Comparison of ENCODE assay signal across 28 mouse cellular contexts in genomic region chr14:105570156-105570555, GRCm38 (mm10).
"Had no signal": no experiment of that assay in that cellular context is flagged by ENCODE, and none has a peak within 500 bp of the region (broad histone marks: within the 10 kb centered on the region; RNA-seq: fewer than 3 reads in every experiment).

No protein-coding gene starts in this region.

- H3K27me3 ChIP-seq: embryonic facial prominence, embryonic 12.5 days; embryonic facial prominence, embryonic 15.5 days; forebrain, embryonic 15.5 days had no signal

- H3K36me3 ChIP-seq: embryonic facial prominence, embryonic 12.5 days; embryonic facial prominence, embryonic 13.5 days; embryonic facial prominence, embryonic 15.5 days; forebrain, embryonic 10.5 days; forebrain, embryonic 12.5 days; forebrain, embryonic 15.5 days had no signal

- ATAC-seq: forebrain, embryonic 13.5 days; forebrain, embryonic 14.5 days; forebrain, embryonic 15.5 days; forebrain, embryonic 16.5 days; forebrain, postnatal 0 days had no signal

- DNase-seq: cerebellum, adult 2 months; cerebellum, adult 8-10 months; cerebellum, adult 9-10 months; cerebellum, adult 9-11 months; cerebellum, postnatal 10 days; cerebellum, postnatal 14 days; cerebellum, postnatal 25 days; cerebellum, postnatal 36 days; embryo, embryonic 11 days; forebrain, postnatal 0 days; gastrocnemius, adult 2 months; gastrocnemius, postnatal 10 days; gastrocnemius, postnatal 14 days; gastrocnemius, postnatal 25 days; gastrocnemius, postnatal 36 days; heart, adult 11 months; heart, adult 18-20 months; heart, adult 2 months had no signal

- H3K4me2 ChIP-seq: embryonic facial prominence, embryonic 12.5 days; embryonic facial prominence, embryonic 13.5 days; embryonic facial prominence, embryonic 15.5 days; forebrain, embryonic 12.5 days; forebrain, embryonic 13.5 days; forebrain, embryonic 15.5 days had no signal

- H3K27ac ChIP-seq: embryonic facial prominence, embryonic 12.5 days; embryonic facial prominence, embryonic 13.5 days; embryonic facial prominence, embryonic 15.5 days; forebrain, embryonic 10.5 days; forebrain, embryonic 12.5 days; forebrain, embryonic 13.5 days; forebrain, embryonic 15.5 days; gastrocnemius, adult 2 months; heart, adult 2 months had no signal

- H3K9me3 ChIP-seq: embryonic facial prominence, embryonic 12.5 days; embryonic facial prominence, embryonic 13.5 days; embryonic facial prominence, embryonic 15.5 days; forebrain, embryonic 10.5 days; forebrain, embryonic 12.5 days; forebrain, embryonic 13.5 days; forebrain, embryonic 15.5 days had no signal

- H3K9ac ChIP-seq: embryonic facial prominence, embryonic 12.5 days; embryonic facial prominence, embryonic 13.5 days; embryonic facial prominence, embryonic 15.5 days; forebrain, embryonic 12.5 days; forebrain, embryonic 13.5 days; forebrain, embryonic 15.5 days; forebrain, postnatal 0 days had no signal

- H3K4me3 ChIP-seq: embryonic facial prominence, embryonic 12.5 days; embryonic facial prominence, embryonic 13.5 days; embryonic facial prominence, embryonic 15.5 days; erythroblast, embryonic 14.5 days; forebrain, embryonic 10.5 days; forebrain, embryonic 12.5 days; forebrain, embryonic 13.5 days; forebrain, embryonic 15.5 days; gastrocnemius, adult 2 months; heart, adult 2 months had no signal
